Mouse (Mus musculus): Measurements from ENCODE around the gene Krt20.

Krt20 gene

DNA sequence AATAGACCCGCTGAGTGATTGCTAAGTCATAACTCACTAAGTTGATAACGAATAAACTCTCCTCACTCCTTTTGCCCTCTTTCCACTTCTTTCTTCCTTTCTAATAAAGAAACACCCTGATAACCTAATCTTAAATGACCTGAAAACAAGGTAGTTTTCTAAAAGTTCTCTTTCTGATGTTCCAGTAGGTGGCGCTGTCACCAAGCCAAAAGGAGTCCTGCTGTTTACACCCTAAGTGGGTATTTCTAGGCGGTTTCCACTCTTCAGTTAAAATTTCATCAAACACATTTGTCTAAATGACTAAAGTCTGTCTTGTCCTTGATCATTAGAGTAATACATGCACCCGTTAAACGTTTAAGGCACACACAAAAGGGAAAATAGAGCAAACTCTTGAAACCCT, 24.7 kb downstream of the Krt20 start:
- peak; percentile 54 for DNase-seq (ENCODE audit: low read depth, low spot score)

DNA sequence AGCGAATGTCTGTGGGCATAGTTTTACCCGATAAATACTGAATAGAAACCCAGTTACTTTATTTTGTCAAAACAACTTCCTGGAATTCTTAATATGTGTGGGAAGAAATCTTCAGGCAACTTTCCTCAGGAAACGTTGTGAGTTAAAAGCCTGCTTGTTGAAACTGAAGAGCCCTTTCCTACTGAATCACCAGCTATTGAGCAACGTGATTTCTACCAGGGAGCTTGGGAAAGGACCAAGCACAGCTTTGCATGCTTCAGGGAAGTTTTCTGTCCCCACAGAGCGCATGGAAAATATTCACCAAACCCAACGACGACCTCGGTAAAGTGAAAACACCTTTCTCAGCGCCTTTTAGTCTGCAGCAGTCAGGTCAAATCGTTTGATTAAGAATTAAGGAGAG, 31.8 kb downstream of the Krt20 start:
- DNase-seq (ENCODE audit: low read depth, low spot score): no peak

DNA sequence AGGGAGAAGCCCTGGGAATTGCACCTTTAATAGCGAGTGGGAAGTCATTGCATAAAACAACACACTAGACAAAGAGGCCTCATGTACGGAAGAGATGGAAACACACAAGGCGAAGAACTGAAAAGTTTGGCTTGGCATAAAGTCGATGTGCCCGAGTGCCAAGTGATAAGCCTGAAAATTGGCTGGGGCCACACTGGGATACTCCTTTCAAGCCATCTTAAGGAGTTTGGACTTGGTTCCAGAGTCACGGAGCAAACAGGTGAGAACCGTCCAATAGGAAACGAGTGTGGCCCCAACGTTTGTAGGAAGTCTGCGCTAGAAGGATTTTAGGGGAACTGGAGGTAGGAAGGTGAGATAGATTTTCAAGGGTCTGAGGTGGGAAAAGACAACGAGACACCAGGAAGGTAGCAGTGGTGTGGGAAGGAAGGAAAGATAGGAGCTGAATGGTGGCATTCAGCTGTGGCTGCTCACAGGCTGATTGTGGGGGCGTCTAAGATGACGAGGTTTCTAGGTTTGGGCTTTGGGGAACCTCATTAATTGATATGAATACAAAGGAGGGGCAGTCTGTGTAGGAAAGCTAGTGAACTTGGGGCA, 37.9 kb downstream of the Krt20 start:
- no peak for DNase-seq (ENCODE audit: low read depth, low spot score)

GRCm38 (mm10) chr11:99398832-99399231, 39.1 kb downstream of the Krt20 start:
- no peak for DNase-seq (ENCODE audit: low read depth, low spot score)

DNA sequence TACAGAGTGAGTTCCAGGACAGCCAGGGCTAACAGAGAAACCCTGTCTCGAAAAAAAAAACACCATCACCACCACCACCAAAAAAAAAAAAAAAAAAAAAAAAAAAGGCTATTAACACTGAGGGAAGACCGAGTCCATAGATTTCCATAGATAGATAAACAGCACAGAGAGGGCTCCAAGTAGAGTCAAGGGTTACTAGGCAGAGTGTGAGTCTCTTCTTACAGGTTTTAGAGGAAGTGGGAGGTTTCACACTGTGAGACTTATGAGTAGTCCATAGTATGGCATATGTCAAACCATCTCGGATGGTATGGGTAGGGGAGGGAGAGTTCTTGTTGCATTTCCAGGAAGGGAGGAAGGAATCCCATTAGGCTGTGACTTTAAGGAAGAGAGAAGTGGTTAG, 39.9 kb downstream of the Krt20 start:
- no peak for DNase-seq (ENCODE audit: low read depth, low spot score)

DNA sequence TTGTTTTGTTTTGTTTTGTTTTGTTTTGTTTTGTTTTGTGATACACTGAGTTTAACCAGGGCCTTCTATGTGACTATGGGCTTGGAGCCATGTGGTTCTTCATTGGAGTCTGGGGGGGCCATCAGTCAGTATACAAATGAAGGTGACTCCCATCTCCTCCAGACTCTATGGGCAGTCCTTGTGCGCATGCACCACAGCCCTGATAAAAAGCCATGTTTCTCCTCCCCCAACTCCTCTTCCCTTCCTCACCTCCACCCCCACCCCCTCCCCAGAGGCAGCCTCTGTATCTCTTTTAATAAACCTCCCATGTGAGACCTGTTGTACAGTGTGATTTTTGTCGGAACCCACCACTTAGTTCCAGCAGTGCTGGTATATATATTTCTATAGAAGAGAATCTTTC, 41.3 kb downstream of the Krt20 start:
- no peak for DNase-seq (ENCODE audit: low read depth, low spot score)

- DNase-seq (ENCODE audit: low read depth, low spot score): no peak
Observed at GRCm38 (mm10) chr11:99396034-99396433, 41.9 kb downstream of the Krt20 start.

- no peak for DNase-seq (ENCODE audit: low read depth, low spot score)
Observed at GRCm38 (mm10) chr11:99392492-99392891, 45.5 kb downstream of the Krt20 start.

DNA sequence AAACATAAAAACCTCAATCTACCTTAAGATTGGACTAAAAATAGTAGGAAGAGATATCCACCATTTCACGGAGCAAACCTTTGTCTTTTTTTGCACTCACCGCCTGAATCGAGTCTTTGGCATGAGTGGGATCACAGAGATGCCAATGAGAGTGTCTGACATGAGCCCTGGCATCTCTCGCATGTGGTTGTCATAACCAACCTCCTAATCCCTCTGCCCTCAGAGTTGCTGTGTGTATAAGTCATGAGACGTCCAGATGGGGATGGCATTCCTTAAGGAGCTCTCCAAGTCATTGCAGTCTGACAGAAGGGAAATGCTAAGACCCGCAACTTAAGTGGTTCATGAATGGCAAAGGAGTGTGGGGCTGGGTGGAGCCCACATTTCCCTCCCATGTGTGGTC, 46.6 kb downstream of the Krt20 start:
- no peak for DNase-seq (ENCODE audit: low read depth, low spot score)

DNA sequence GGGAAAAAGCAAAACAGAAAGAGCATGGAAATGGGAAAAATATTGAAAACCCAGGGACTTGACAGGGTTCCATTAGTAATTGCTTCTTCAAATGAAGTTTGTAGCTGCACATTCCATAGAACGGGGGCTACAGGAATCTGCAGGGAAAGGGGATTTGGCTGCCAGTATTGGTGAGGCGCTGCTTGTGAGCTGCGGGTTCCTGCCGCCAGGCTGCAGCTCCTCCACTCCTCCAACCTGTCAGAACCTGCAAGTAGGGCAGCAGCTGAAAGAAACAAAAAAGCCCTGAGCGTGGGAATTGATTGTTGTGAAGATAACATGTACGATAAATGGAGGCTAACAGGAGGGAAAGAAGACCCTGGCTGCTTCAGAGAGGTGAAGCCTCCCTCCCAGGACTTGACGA, 47.1 kb downstream of the Krt20 start:
- DNase-seq (ENCODE audit: low read depth, low spot score): no peak

DNA sequence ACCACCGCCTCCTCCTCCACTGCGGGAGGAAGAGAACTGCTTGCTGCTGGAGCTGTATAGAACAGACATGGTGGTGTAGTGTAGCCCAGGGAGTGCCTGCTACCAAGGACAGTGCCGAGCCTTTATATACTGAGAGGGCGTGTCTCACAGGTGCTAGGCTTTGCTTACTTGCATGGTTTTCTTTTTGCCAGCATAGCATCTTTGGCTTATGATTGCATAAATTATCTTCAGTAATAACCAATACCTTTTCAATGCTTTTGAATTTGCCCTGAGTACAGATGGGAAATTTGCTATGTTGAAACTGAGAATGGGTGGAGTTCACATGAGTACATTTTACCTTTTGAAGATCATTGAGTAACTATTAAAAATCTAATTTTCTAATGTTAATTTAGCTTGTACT, 48.7 kb downstream of the Krt20 start, which contains the start of gene Krt10:
Krt10 (minus strand) TSS at position 101 of the 400 bp plus-strand sequence.
- no peak for DNase-seq (ENCODE audit: low read depth, low spot score)

DNA sequence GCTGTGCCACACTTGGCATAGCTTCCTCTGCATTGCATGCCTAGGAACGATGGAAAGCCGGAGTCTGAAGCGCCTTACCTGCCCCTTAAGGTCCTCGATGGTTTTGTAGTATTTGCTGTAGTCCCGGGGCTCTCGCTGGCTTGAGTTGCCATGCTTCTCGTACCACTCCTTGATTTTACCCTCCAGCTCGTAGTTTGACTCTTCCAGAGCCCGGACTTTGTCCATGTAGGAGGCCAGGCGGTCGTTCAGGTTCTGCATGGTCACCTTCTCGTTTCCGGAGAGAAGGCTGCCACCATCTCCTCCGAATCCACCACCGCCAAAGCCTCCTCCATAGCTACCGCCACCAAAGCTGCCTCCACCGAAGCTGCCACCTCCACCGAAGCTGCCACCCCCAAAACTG, 49.3 kb downstream of the Krt20 start:
- no peak for DNase-seq (ENCODE audit: low read depth, low spot score)

- no peak for DNase-seq (ENCODE audit: low read depth, low spot score)
Observed at GRCm38 (mm10) chr11:99385813-99386721, 51.9 kb downstream of the Krt20 start.

- DNase-seq (ENCODE audit: low read depth, low spot score): peak; percentile 69
Observed at GRCm38 (mm10) chr11:99379568-99379967, 58.4 kb downstream of the Krt20 start.
